ENCODE assay signal across 8 mouse cellular contexts in the genomic region with DNA sequence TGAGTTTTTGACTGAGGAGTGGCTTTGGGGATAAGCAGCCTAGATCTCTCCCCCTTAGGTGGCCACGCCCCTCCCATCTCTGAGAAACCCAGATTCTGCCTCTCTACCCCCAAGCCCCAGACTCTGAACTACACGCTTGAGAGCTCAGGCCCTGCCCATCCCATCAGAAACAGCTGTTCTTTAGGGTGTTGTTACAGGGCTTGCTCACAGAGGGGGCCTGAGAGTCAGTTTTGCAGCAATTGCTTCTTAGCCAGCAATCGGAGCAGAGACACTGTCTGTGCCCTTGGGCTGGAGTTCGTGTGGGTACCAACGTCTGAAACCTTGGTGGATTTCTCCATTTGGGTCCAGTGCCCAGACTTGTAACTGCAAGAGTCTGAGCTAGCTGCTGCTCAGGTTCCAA. TPM values are rescaled to one million over a fixed set of nuclear protein-coding genes. Genes with fewer than 3 reads are reported as not detected.
DNase-seq lines count a peak whose midpoint lies in the region; ATAC-seq and TF ChIP-seq lines count a peak whose summit lies in the region.

No protein-coding gene starts in this region.

- 9% methylated on average over 5 of the region's 5 CpGs for WGBS in spleen, adult 2 months
- WGBS in embryonic facial prominence, embryonic 13.5 days = 0% methylated on average over 5 of the region's 5 CpGs
- WGBS in heart, embryonic 15.5 days = 7% methylated on average over 5 of the region's 5 CpGs
- WGBS in lung, postnatal 0 days = 3% methylated on average over 5 of the region's 5 CpGs

- H3K4me1 ChIP-seq in spleen, adult 2 months (ENCODE audit: control insufficient read depth, insufficient read depth, insufficient read length) = peaks cover 15% of the 10 kb centered on the region
- H3K4me1 ChIP-seq in embryonic facial prominence, embryonic 13.5 days = peaks cover 46% of the 10 kb centered on the region
- H3K4me1 ChIP-seq in heart, embryonic 15.5 days (replicated peaks) = peaks cover 36% of the 10 kb centered on the region
- no peaks in the 10 kb centered on the region for H3K4me1 ChIP-seq in lung, postnatal 0 days (ENCODE audit: insufficient read depth, low read depth, low read length)

- ATAC-seq in embryonic facial prominence, embryonic 13.5 days (ENCODE audit: insufficient number of reproducible peaks, insufficient read depth, low FRiP score, low TSS enrichment, low read depth) = 0 out of 2 replicates have a peak, but pooled peaks have one; percentile 48
- no peak for ATAC-seq in heart, embryonic 15.5 days (replicated peaks; ENCODE audit: insufficient number of reproducible peaks, insufficient read depth, low FRiP score, low read depth)
- ATAC-seq in lung, postnatal 0 days = peak; percentile 39
- ATAC-seq in erythroblast, adult 5-6 weeks (replicated peaks; ENCODE audit: low FRiP score, poor library complexity, severe bottlenecking) = no peak

- no peak overlapping the region for H3K27ac ChIP-seq in spleen, adult 2 months (ENCODE audit: insufficient read depth, low read length)
- peak overlapping the region; percentile 74 for H3K27ac ChIP-seq in embryonic facial prominence, embryonic 13.5 days
- peak overlapping the region; percentile 33; the same call in 1 of the 2 replicates for H3K27ac ChIP-seq in heart, embryonic 15.5 days
- no peak overlapping the region for H3K27ac ChIP-seq in lung, postnatal 0 days (ENCODE audit: low read length)

- no peak for TF ChIP-seq POLR2A in spleen, adult 2 months (IDR thresholded peaks at IDR 0.05; ENCODE audit: low read depth, low read length)

- no peak for TF ChIP-seq EP300 in lung, postnatal 0 days (IDR thresholded peaks at IDR 0.05)

- no peaks in the 10 kb centered on the region for H3K36me3 ChIP-seq in spleen, adult 2 months (ENCODE audit: control insufficient read depth, insufficient read depth, low read length)
- H3K36me3 ChIP-seq in embryonic facial prominence, embryonic 13.5 days = no peaks in the 10 kb centered on the region
- H3K36me3 ChIP-seq in heart, embryonic 15.5 days = no peaks in the 10 kb centered on the region
- no peaks in the 10 kb centered on the region for H3K36me3 ChIP-seq in lung, postnatal 0 days (ENCODE audit: insufficient read depth, low read length)

- H3K9ac ChIP-seq in embryonic facial prominence, embryonic 13.5 days = no peak overlapping the region
- H3K9ac ChIP-seq in heart, embryonic 15.5 days = no peak overlapping the region
- H3K9ac ChIP-seq in lung, postnatal 0 days (replicated peaks; ENCODE audit: low read depth) = no peak overlapping the region

- DNase-seq in spleen, adult 2 months (ENCODE audit: low read depth in 1 of 2, low spot score in 2 of 2) = peak in 1 of 2 experiments; percentile 12
- DNase-seq in spleen, adult 18-20 months = no peak
- peak; percentile 38 to 55 for DNase-seq in kidney, postnatal 25 days
- DNase-seq in lung, postnatal 0 days (ENCODE audit: low spot score) = peak; percentile 78
- peak; percentile 53 for DNase-seq in ovary, postnatal 36 days (ENCODE audit: low spot score)

- H3K4me2 ChIP-seq in embryonic facial prominence, embryonic 13.5 days = peak overlapping the region; percentile 30
- no peak overlapping the region for H3K4me2 ChIP-seq in heart, embryonic 15.5 days
- H3K4me2 ChIP-seq in lung, postnatal 0 days (replicated peaks; ENCODE audit: low read depth, low read length) = no peak overlapping the region

- TF ChIP-seq CTCF in spleen, adult 2 months (IDR thresholded peaks at IDR 0.05; ENCODE audit: extremely low read depth, insufficient read depth, insufficient read length, insufficient replicate concordance) = peak; percentile 4; the same call in 1 of the 2 replicates
- TF ChIP-seq CTCF in lung, postnatal 0 days (IDR thresholded peaks at IDR 0.05) = peak; percentile 74

- peaks cover 28% of the 10 kb centered on the region for H3K27me3 ChIP-seq in spleen, adult 2 months (ENCODE audit: control insufficient read depth, insufficient read depth, low read length)
- peaks cover 37% of the 10 kb centered on the region for H3K27me3 ChIP-seq in embryonic facial prominence, embryonic 13.5 days
- peaks cover 41% of the 10 kb centered on the region for H3K27me3 ChIP-seq in heart, embryonic 15.5 days
- peaks cover 21% of the 10 kb centered on the region; the same call in 1 of the 2 replicates for H3K27me3 ChIP-seq in lung, postnatal 0 days (replicated peaks; ENCODE audit: insufficient read depth, low read length)

- no peaks in the 10 kb centered on the region for H3K9me3 ChIP-seq in embryonic facial prominence, embryonic 13.5 days
- no peaks in the 10 kb centered on the region for H3K9me3 ChIP-seq in heart, embryonic 15.5 days (replicated peaks)
- no peaks in the 10 kb centered on the region for H3K9me3 ChIP-seq in lung, postnatal 0 days (ENCODE audit: low read length)

- no peak overlapping the region for H3K4me3 ChIP-seq in spleen, adult 2 months (ENCODE audit: extremely low read depth, insufficient read depth, insufficient read length)
- no peak overlapping the region; the same call in 1 of the 2 replicates for H3K4me3 ChIP-seq in embryonic facial prominence, embryonic 13.5 days
- H3K4me3 ChIP-seq in heart, embryonic 15.5 days = no peak overlapping the region
- no peak overlapping the region for H3K4me3 ChIP-seq in lung, postnatal 0 days (ENCODE audit: low read depth, low read length)

RNA-seq across cellular contexts. Expression of a gene that starts 1.5 kb away (rescaled TPM):
- polyA plus RNA-seq in spleen, adult 2 months (2012; rRNA removed) = 3.0 and 4.1 TPM in 2 replicates
- polyA plus RNA-seq in embryonic facial prominence, embryonic 13.5 days (2015; fragmentation: Nextera tagmentation; extraction: Ambion mirVana) = 3.8 and 4.8 TPM in 2 replicates
- polyA plus RNA-seq in heart, embryonic 15.5 days (2015; fragmentation: Nextera tagmentation; extraction: Ambion mirVana) = 1.4 and 2.0 TPM in 2 replicates
- 0.66 and 0.93 TPM in 2 replicates for polyA plus RNA-seq in lung, postnatal 0 days (2015; fragmentation: Nextera tagmentation; extraction: Ambion mirVana)
- not detected in 2 replicates for total RNA-seq in erythroblast, adult 5-6 weeks (2015; ENCODE audit: low replicate concordance)
- total RNA-seq in erythroblast, adult 5-6 weeks (2017; ENCODE audit: low replicate concordance) = not detected in 2 replicates

Comparison
In these comparisons a context has a peak if more than half of its experiments do, and no peak if none do; other contexts are left out.
1. DNase-seq: peak in kidney, postnatal 25 days (2 of 2), lung, postnatal 0 days (single experiment) and ovary, postnatal 36 days (single experiment); none in spleen, adult 18-20 months (0 of 2).
2. H3K27ac ChIP-seq: peak in embryonic facial prominence, embryonic 13.5 days (single experiment) and heart, embryonic 15.5 days (single experiment); none in spleen, adult 2 months (single experiment) and lung, postnatal 0 days (single experiment).
3. ATAC-seq: peak in embryonic facial prominence, embryonic 13.5 days (single experiment) and lung, postnatal 0 days (single experiment); none in heart, embryonic 15.5 days (single experiment) and erythroblast, adult 5-6 weeks (single experiment).